Mouse (Mus musculus) limb, embryonic 10.5 days (tissue): ENCODE measurements around the gene Asb4. TPM values are rescaled to one million over a fixed set of nuclear protein-coding genes. Genes with fewer than 3 reads are reported as not detected.

Experiments
- DNase-seq: peaks from one replicate; pipeline ENCODE4 v3.0.0-alpha.2; 2017; ENCODE audit warnings: low spot score
- H3K27ac ChIP-seq: fragments of 300-500 bp; sonication (generic); 2 replicates; pipeline ENCODE4 v1.5.1; 2016; ENCODE audit warnings: mild to moderate bottlenecking
- H3K27me3 ChIP-seq: fragments of 300-500 bp; sonication (generic); 2 replicates; pipeline ENCODE4 v1.6.1; 2016; ENCODE audit warnings: low read depth, mild to moderate bottlenecking; ENCODE audit not compliant: poor library complexity, severe bottlenecking
- H3K36me3 ChIP-seq: fragments of 300-500 bp; sonication (generic); 2 replicates; pipeline ENCODE4 v1.6.1; 2016; ENCODE audit warnings: mild to moderate bottlenecking, moderate library complexity
- H3K4me1 ChIP-seq: fragments of 300-500 bp; sonication (generic); 2 replicates; pipeline ENCODE4 v1.6.1; 2016
- H3K4me3 ChIP-seq: fragments of 300-500 bp; sonication (generic); 2 replicates; pipeline ENCODE4 v1.5.1; 2016; ENCODE audit warnings: mild to moderate bottlenecking, moderate library complexity
- H3K9me3 ChIP-seq: fragments of 300-500 bp; sonication (generic); replicated peaks from 2 replicates; pipeline ENCODE4 v1.6.1; 2016; ENCODE audit warnings: mild to moderate bottlenecking
- WGBS: fragments of 180-500 bp; shearing (Covaris S2); methylation state at CpG from one replicate; pipeline ENCODE4 v1.1.7; 2016; 5-methylcytosine and 5-hydroxymethylcytosine counted together
- polyA plus RNA-seq: library from polyadenylated mRNA; unstranded; fragments of >200 nt; fragmentation: Nextera tagmentation; extraction: Ambion mirVana; gene quantifications from 2 replicates; pipeline ENCODE4 v1.2.1, GENCODE M21; 2016

The Asb4 gene
- polyA plus RNA-seq, 1 experiment from 2014 or later: 448 TPM

DNA sequence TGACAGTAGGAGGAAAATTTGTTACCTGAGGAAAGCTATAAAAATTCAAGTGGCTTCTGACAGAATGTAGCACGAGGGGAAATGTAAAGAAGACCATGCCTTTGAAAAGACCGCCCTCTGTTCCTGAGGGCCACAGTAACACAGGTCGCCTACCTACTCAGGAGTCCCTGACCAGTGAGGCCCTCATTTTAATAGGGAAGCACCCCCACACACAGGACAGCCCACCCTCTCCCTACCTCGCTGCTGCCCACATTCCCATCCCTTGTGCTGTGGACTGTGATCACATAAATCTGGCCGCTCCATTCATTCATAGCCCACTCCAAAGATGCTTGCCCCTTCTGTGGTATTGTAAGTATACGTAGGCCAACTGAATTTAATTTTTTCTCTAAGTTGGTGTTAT is 20.8 kb downstream of the Asb4 start:
- no peaks in the 10 kb centered on the region for H3K9me3 ChIP-seq
- no peaks in the 10 kb centered on the region for H3K27me3 ChIP-seq
- peaks cover 72% of the 10 kb centered on the region for H3K36me3 ChIP-seq
- H3K27ac ChIP-seq: no peak overlapping the region
- WGBS: 80% methylated on average over 6 of the region's 6 CpGs
- DNase-seq: no peak
- H3K4me1 ChIP-seq: peaks cover 24% of the 10 kb centered on the region
- H3K4me3 ChIP-seq: no peak overlapping the region

DNA sequence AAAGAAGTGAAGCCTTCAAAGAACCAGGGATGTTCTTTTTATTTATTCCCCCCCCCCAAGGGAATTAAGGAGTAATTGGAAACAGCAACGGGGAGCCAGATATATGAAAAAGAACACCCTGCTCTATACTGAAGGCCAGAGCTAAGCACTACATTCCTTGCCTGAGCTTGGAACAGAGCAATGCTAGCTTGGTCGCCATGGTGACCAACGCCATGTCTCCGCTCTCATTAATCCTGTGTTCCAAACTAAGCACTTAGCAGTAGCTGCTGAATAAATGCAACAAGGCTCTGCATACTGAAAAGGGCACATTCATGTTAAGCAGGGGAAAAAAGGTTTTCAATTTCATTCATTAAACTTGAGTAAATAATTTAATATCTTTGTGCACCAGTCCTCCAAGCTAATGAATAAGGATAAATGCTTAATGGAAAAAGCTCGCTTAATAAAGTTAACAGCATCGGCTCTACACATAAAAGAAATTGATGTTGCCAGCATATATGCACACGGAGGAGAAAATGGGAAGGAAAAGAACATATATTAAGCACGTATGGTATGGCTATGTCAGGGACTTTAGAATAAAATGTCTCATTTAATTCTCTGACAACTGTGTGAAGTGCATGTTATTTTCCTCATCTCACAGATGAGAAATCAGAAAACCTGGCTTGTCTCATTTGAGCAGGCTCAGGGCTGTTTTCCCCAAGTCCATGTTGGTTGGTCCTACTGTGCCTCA is 25.4 kb downstream of the Asb4 start:
- H3K27ac ChIP-seq: no peak overlapping the region
- H3K4me1 ChIP-seq: peaks cover 18% of the 10 kb centered on the region
- DNase-seq: no peak

DNA sequence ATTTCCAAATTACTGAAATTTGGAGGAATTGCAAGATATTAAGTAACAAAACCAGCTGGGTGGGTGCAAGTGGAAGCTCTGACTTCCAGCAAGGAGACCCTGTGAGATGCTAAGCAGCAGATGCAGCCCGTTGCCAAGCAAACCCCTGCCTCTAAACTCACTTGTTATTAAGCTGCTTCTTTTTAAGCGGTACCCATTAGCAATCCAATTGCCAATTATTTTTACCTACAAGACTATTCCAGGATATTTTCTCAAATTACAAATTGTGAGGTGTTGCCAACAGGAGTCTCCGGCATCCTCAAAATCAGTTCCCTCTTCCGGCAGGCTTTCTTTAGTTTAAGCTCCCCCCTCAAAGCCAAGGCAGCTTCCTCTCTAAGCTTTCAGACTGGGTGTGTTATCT is 26.5 kb downstream of the Asb4 start:
- Histone ChIP-seq H3K27ac (no peak overlapping the region), H3K27me3 (no peaks in the 10 kb centered on the region), H3K36me3 (peaks cover 76% of the 10 kb centered on the region), H3K4me1 (peaks cover 18% of the 10 kb centered on the region), H3K9me3 (no peaks in the 10 kb centered on the region), H3K4me3 (no peak overlapping the region)
- 86% methylated on average over 4 of the region's 4 CpGs for WGBS
- no peak for DNase-seq

More for the DNA sequence above, 25.4 kb downstream of the Asb4 start:
- no peaks in the 10 kb centered on the region for H3K27me3 ChIP-seq
- H3K36me3 ChIP-seq: peaks cover 75% of the 10 kb centered on the region
- no peaks in the 10 kb centered on the region for H3K9me3 ChIP-seq
- H3K4me3 ChIP-seq: no peak overlapping the region
- WGBS: 58% methylated on average over 8 of the region's 8 CpGs

DNA sequence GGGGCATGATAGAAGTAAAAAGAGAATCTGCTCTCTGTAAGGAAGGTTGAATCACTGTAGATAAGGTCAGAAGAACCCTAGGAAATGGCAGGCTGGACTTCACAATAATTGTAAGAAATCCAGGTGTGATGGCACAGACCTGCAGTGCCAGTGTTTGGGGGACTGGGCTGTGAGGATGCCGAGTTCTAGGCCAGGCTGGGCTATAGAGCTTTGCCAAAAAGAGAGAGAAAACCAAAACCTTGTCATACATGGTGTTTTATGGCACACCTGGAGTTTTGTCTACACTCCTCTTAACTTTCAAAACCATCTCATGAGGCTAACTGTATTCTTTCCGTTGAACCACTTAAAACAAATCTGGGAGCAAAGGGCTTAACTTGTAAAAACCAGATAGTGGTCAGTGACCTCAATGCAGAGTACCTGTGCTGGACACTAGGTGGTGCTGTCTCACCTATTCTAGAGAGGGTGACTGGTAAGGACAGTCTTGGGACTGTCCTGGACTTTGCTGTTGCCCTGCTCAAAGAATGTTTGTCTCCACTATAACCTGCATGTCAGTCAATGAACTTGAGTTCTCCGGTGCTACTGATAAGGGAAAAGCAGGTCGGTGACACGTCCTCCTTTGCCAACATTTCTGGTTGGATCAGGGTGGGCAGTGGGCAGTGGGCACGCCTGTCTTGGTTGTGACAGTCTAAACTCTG is 27.7 kb downstream of the Asb4 start:
- 57% methylated on average over 6 of the region's 6 CpGs for WGBS

DNA sequence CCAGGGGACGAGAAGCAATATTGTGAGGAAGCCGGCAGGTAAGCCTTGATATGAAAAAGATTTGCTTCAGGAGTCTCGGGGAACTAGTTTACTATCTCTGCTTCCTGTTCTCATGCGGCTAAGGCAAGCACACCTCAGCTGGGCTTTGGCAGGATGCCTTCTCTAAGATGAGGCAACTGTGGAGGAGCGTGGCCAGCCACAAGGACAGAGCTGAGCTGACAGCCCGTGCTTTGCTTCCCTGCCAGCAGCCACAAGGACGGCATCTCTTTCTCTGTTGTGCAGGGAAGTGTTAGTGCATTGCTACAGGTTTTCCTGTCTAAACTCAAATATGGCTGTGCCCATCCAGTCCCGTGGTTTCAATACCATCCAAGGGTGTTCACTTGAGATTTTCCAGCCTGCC is 30.1 kb downstream of the Asb4 start:
- Histone ChIP-seq H3K27ac (no peak overlapping the region), H3K4me3 (no peak overlapping the region), H3K27me3 (no peaks in the 10 kb centered on the region), H3K4me1 (peaks cover 9% of the 10 kb centered on the region), H3K36me3 (peaks cover 66% of the 10 kb centered on the region), H3K9me3 (no peaks in the 10 kb centered on the region)
- DNase-seq: no peak
- 67% methylated on average over 8 of the region's 8 CpGs for WGBS

More for the DNA sequence above, 27.7 kb downstream of the Asb4 start:
- DNase-seq: no peak
- Histone ChIP-seq H3K27ac (no peak overlapping the region), H3K9me3 (no peaks in the 10 kb centered on the region), H3K27me3 (no peaks in the 10 kb centered on the region), H3K36me3 (peaks cover 79% of the 10 kb centered on the region), H3K4me1 (peaks cover 18% of the 10 kb centered on the region), H3K4me3 (no peak overlapping the region)

DNA sequence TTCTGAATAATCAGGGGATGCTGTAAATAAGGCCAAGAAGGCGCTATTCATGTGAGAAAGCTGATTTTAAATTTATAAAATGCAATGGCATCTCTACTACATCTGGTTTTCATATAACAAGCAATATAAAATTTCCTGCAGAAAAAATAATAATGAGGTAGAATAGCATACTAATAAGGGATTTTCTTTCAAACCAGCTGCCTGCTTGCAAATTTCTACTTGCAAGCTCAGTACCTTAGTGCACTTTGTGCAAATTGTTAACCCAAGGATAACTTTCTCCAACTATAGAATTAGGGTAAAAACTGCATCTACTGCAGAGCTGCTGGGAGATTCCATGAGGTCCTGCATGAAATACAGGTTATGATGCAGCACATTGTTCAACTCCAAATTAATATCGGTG is 38.3 kb downstream of the Asb4 start:
- no peak for DNase-seq
- no peaks in the 10 kb centered on the region for H3K9me3 ChIP-seq
- no peaks in the 10 kb centered on the region for H3K27me3 ChIP-seq
- 91% methylated on average over 2 of the region's 2 CpGs for WGBS
- H3K4me1 ChIP-seq: no peaks in the 10 kb centered on the region
- no peak overlapping the region for H3K27ac ChIP-seq
- H3K36me3 ChIP-seq: peaks cover 70% of the 10 kb centered on the region
- H3K4me3 ChIP-seq: no peak overlapping the region

DNA sequence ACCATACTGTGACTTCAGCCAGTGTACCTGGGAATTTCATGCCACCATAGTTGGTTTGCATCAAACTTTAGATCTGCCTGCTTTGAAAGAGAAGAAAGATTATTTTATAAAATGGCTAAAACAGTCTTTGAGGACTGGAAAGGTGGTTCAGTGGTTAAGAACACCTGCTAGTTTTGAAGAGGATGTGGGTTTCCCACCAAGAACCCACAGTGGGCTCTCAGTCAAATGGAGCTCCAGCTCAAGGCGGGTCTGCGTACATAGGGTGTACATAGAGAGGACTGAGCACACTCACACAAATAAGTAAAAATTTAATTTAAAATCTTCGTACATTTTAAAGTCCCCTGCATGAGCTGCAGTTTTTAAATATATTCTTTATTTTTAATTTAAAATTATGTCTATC is 39.2 kb downstream of the Asb4 start:
- no peaks in the 10 kb centered on the region for H3K9me3 ChIP-seq
- H3K4me1 ChIP-seq: no peaks in the 10 kb centered on the region
- H3K4me3 ChIP-seq: no peak overlapping the region
- no peak for DNase-seq
- WGBS: 96% methylated on average over 3 of the region's 3 CpGs
- peaks cover 80% of the 10 kb centered on the region for H3K36me3 ChIP-seq
- no peaks in the 10 kb centered on the region for H3K27me3 ChIP-seq
- H3K27ac ChIP-seq: no peak overlapping the region

DNA sequence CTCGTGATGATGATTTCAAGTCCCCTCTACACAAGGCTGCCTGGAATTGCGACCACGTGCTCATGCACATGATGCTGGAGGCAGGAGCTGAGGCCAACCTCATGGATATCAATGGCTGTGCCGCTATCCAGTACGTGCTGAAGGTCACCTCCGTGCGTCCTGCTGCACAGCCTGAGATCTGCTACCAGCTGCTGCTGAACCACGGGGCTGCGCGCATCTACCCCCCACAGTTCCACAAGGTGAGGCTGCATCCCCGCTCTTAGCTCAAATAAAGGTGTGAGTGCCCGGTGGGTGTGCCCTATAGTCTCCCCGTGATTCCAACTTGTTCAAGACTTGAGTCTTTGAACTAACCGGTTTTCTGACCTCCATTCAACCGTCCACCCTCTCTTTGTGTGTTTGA is 40.4 kb downstream of the Asb4 start:
- H3K9me3 ChIP-seq: no peaks in the 10 kb centered on the region
- no peaks in the 10 kb centered on the region for H3K27me3 ChIP-seq
- H3K27ac ChIP-seq: no peak overlapping the region
- H3K4me1 ChIP-seq: no peaks in the 10 kb centered on the region
- DNase-seq: no peak
- WGBS: 88% methylated on average over 15 of the region's 15 CpGs
- H3K36me3 ChIP-seq: peaks cover 87% of the 10 kb centered on the region
- H3K4me3 ChIP-seq: no peak overlapping the region

DNA sequence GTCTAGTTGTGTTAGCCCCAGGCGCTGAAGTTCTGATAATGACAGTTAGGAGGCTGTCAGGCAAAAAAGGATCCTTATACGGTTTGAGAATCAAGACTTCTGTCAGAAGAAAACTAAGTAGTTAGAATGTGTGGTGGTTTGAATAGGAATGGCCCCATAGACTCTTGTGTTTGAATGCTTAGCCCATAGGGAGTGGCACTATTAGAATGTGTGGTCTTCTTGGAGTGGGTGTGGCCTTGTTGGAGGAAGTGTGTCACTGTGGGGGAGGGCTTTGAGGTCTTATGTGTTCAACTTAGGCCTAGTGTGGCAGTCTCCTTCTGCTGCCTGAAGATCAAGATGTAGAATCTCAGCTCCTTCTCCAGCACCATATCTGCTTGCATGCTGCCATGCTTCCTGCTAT is 43.8 kb downstream of the Asb4 start:
- H3K27ac ChIP-seq: no peak overlapping the region
- H3K27me3 ChIP-seq: no peaks in the 10 kb centered on the region
- no peaks in the 10 kb centered on the region for H3K9me3 ChIP-seq
- H3K36me3 ChIP-seq: peaks cover 98% of the 10 kb centered on the region
- WGBS: 86% methylated on average over 2 of the region's 2 CpGs
- no peaks in the 10 kb centered on the region for H3K4me1 ChIP-seq
- DNase-seq: no peak
- H3K4me3 ChIP-seq: no peak overlapping the region

DNA sequence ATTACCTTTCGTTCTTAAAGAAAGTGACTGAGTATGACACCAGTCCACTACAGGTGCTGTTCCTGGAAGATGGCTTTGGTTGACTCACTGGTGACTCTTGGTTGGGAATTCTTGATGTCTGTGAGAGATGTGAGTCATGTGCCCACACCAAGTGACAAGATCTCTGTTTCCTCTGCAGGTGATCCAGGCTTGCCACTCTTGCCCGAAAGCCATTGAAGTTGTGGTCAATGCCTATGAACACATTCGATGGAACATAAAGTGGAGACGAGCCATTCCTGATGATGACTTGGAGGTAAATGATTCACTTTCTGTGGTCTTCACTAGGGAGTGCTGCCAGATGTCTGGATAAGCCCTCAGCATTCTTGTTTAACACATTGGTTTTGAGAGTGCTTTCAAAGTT is 46.4 kb downstream of the Asb4 start:
- Histone ChIP-seq H3K27ac (no peak overlapping the region), H3K27me3 (no peaks in the 10 kb centered on the region), H3K4me3 (no peak overlapping the region), H3K9me3 (no peaks in the 10 kb centered on the region), H3K36me3 (peaks cover 90% of the 10 kb centered on the region), H3K4me1 (no peaks in the 10 kb centered on the region)
- no peak for DNase-seq
- WGBS: 94% methylated on average over 4 of the region's 4 CpGs

DNA sequence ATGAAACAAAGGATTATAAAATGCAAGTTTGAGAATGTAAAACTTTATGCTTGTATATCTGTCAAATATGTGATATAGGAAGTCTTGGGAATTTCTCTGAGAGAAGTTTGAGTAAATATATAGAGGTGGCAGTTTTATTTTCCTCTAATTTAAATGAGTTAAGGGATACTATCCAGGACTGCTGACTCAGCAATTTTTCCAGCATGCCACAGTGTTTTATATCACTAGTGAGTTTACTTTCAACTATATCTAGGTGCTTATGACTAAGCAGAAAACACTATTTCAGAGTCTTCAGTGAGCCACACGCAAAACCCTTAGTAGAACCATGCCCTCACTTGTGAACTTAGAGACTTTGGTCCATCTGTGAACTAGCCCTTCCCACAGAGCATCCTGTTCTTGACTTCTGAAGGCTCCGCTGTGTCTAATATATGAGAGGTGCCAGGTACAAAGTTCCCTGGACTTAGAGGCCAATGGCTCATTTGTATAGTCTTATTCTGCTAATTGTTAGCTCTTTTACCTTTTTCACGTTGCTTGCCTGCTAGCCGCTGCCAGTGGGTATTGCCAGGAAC is 46.9 kb downstream of the Asb4 start:
- H3K27me3 ChIP-seq: no peaks in the 10 kb centered on the region
- H3K4me1 ChIP-seq: no peaks in the 10 kb centered on the region
- no peaks in the 10 kb centered on the region for H3K9me3 ChIP-seq
- DNase-seq: no peak
- WGBS: 93% methylated on average over 4 of the region's 4 CpGs
- H3K36me3 ChIP-seq: peaks cover 85% of the 10 kb centered on the region
- H3K27ac ChIP-seq: no peak overlapping the region
- H3K4me3 ChIP-seq: no peak overlapping the region

DNA sequence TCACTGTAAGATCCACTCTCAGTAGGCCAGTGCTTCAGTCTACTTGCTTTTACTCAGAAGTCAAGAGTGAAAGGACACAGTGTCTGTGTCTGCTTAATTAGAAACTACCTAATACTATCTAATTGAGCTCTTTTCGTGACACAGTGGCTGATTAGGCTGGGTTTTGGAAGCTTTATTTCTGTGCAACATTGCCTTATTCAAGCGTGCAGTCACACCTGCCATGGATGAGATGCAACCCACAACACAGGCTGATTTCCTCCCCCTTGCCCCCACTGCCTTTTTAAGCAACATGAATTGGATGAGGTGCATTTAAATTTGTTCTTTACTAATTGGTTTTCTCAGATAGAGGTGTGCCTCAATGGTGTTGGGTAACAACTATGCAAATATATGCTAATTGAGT is 50.7 kb downstream of the Asb4 start:
- DNase-seq: no peak
- Histone ChIP-seq H3K27ac (no peak overlapping the region), H3K9me3 (no peaks in the 10 kb centered on the region), H3K4me3 (no peak overlapping the region), H3K27me3 (no peaks in the 10 kb centered on the region), H3K4me1 (no peaks in the 10 kb centered on the region), H3K36me3 (peaks cover 49% of the 10 kb centered on the region)
- 85% methylated on average over 2 of the region's 2 CpGs for WGBS

DNA sequence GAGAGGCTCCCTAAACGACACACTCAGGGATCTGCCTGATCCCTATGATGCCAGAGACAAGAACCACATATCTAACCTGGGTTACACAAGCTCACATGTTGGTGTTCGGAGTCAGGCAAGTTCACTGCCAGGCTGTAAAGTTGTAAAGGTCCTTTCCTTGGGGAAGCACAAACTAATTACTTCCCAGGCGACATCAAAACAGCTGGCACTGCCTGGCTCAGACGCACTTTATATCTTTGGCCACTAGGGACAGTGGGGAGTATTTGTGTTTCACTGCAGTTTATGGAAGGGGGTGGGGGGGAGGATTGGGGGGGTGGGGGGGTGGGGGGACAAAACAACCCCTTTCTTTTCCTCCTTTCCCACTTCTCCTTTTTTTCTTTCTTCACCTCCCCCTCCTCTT is 54.6 kb downstream of the Asb4 start:
- no peak overlapping the region for H3K4me3 ChIP-seq
- no peaks in the 10 kb centered on the region for H3K27me3 ChIP-seq
- no peaks in the 10 kb centered on the region for H3K9me3 ChIP-seq
- peaks cover 11% of the 10 kb centered on the region for H3K36me3 ChIP-seq
- 34% methylated on average over 4 of the region's 4 CpGs for WGBS
- peaks cover 6% of the 10 kb centered on the region for H3K4me1 ChIP-seq
- no peak overlapping the region for H3K27ac ChIP-seq
- no peak for DNase-seq
